Mouse (Mus musculus): ENCODE data around the gene Plekhm1.

The Plekhm1 gene

DNA sequence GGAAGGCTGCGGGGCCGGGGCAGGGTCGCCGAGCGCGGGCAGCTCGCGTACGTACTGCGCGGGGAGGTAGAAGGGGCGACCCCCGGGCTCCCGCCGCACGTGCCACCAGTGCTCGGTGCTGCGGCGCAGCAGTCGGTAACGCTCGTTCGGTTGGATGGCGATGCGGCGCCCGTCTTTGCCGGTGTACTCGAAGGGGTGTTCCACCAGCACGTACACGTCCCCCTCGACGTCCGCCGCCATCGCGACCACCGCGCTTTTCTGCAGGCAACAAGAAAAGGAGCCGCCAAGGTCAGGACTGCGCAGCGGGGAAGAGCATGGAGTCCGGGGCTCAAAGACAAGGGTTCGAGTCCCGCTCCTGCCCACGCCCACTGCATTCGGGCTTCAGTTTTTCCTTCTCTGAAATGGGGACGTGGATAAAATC is 51.8 kb downstream of the Plekhm1 start:
- DNase-seq (ENCODE audit: low spot score), result no peak

DNA sequence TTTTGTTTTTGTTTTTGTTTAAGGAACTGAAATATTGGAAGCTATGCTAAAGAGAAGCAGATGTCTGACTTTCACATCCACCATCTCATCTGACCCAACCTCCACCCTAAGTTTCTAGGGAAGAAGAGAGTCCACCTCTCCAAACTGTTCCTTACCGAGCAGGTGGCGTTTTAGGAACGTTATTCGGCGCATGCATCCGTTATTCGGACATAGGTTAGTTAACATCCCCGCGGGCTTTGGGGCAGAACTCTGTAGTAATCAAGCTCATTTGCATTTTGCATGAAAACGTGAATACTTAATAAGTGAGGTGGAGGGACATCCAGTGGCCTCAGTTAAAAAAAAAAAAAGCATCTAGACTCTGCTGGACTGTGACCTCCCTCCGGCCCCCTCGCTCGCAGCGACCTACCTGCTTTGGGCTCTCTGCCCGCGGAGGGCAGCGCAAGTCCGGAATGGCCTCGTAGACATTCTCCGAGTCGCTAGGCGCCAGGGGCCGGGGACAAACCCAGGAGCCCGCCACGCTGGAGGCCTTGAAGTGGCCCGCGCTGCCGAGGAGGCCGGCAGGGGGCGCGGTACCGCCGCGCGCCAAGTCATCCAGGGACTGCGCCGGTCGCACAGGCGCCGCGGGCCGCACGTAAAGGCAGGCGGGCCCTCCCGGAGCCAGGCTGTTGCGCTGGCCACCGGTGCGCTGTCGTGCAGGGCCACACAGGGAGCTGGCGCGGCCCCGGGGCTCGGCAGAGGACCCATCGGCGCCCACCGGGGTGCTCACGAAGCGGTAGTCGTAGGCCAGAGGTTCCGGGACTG is 52.4 kb downstream of the Plekhm1 start:
- DNase-seq (ENCODE audit: low spot score), result peak; percentile 63

DNA sequence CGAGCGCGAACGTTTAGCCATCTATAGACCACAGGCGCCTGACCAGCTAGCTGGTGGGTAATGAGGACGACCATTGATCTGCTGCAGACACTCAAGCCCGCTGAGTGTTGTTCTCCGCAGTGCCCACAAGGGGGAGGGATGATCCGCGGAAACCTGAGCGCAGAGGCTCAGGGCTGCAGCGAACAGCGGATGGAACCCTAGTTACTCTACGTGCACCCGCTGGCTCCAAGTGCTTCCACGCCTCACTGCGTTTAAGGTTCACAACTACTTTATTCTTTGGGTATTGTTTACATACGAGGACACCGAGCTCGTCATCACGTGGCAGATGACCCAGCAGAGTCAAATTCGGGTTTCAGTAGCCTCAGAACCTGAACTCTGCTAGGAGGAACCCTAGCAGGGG is 53.4 kb downstream of the Plekhm1 start:
- DNase-seq (ENCODE audit: low spot score), result no peak

- no peak for DNase-seq (ENCODE audit: low spot score)
Measured at GRCm38 (mm10) chr11:103358316-103358715, 54.2 kb downstream of the Plekhm1 start.

GRCm38 (mm10) chr11:103357710-103358109 is 54.8 kb downstream of the Plekhm1 start:
- no peak for DNase-seq (ENCODE audit: low spot score)

- DNase-seq (ENCODE audit: low spot score), result no peak
Measured at GRCm38 (mm10) chr11:103356938-103357670, 55.4 kb downstream of the Plekhm1 start.

DNA sequence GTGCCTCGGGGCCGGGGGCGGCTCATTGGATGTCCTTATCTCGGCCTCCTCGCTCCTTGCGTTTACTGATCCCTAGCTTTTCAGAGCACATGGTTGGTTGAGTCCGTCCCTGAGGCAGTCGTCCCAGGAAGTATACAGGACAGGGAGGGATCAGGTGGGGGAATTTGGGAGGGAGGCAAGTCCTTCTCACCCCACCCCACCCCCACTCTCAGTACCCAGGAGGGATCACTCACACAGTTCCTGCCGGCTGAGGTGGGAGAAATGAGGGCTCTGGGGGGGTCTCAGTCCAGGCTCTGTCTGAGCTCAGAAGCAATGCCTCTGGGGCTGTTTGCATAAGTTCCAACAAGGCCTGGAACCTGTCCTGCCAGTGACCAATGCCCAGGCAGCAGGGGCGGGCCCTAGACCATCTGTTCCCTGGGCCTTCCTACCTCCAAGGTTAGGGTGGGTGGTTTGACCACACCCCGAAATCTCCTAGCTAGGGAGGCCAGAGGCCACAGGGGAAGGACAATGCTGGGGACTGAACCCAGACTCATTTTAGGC is 56.4 kb downstream of the Plekhm1 start:
- DNase-seq (ENCODE audit: low spot score), result no peak

DNA sequence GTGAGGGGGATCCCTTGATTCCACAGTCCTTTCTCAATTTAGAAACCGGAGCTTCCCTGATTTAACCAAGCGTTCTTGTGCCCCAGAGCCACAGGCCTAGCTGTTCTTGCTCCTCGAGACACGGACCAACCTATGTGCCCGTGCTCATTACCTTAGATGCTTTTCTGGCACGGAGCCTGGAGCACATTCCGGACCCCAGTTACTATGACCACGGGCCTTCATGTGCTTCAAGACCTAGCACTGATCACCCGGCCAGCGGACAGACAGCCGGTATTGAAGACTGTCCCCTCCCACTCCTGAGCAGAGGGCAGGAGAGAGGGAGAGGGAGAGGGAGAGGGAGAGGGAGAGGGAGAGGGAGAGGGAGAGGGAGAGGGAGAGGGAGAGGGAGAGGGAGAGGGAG is 57.2 kb downstream of the Plekhm1 start:
- no peak for DNase-seq (ENCODE audit: low spot score)

DNA sequence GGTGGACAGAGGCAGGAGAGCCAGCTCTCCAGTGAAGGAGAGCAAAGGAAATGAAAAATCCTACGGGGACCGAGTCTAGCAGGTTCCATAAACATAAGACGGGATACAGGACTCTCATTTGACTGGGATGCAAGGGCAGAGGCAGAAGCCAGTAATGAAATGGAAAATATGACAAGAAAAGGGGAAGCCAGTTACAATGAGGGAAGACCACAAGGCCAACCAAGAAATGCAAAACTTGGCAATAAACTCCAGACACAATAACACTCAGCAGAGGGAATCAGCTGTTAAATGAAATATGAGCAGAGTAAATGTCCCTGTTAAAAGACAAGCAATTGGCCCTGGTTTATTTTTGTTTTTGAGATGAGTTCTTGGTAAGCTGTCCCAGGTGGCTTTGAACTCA is 58.5 kb downstream of the Plekhm1 start:
- no peak for DNase-seq (ENCODE audit: low spot score)

- DNase-seq (ENCODE audit: low spot score), result no peak
Measured at GRCm38 (mm10) chr11:103352239-103352814, 60.2 kb downstream of the Plekhm1 start.

GRCm38 (mm10) chr11:103350711-103351315 is 61.7 kb downstream of the Plekhm1 start:
- no peak for DNase-seq (ENCODE audit: low spot score)

DNA sequence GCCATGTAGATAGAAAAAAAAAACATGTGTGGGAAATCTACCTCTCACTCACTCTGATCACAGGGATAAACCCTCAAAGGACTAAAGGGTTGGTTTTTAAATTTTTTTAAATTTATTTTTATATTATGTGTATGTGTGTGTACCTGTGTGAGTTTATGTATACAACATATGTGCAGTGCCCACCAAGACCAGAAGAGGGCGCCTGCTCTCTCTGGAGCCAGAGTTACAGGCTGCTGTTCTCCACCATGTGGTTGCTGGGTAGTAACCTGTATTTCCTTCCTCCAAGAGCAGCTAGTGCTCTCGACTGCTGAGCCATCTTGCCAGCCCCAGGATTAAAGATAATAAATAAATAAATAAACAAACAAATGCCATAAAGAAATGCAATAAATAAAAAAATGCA is 62.8 kb downstream of the Plekhm1 start:
- no peak for DNase-seq (ENCODE audit: low spot score)

GRCm38 (mm10) chr11:103346657-103347056 is 65.8 kb downstream of the Plekhm1 start:
- DNase-seq (ENCODE audit: low spot score), result no peak

GRCm38 (mm10) chr11:103346236-103346635 is 66.3 kb downstream of the Plekhm1 start:
- no peak for DNase-seq (ENCODE audit: low spot score)

DNA sequence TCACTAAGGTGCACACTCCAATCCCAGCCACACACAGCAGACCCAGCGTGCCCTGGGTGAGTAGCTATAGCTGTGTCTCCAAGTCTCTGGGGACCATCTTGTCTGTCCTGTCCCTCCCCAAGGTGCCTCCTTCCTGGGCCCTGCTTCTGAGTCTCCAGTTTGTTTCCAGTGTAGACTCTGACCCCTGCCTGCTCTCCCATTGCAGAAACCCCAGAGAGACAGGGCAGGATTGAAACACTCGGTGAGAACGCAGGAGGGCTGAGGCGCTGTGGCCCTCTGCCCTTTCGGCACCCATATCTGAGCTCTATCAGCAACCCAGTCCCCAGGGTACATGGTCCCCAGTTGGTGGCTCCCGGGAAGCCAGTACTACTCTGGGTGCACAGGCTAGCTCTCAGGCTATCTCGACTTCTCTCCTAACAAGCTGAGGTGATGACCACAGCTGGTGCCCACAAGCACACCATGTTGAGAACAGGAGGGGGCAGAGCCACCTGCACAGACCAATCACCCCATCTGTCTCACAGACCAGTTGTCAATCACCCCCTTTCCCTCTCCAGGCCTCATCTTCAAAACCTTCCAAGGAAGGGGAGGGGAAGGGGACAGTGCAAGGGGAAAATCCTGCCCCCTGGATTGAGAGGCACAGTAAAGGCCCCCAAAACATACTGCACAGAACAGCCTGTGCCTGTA is 66.9 kb downstream of the Plekhm1 start:
- no peak for DNase-seq (ENCODE audit: low spot score)

DNA sequence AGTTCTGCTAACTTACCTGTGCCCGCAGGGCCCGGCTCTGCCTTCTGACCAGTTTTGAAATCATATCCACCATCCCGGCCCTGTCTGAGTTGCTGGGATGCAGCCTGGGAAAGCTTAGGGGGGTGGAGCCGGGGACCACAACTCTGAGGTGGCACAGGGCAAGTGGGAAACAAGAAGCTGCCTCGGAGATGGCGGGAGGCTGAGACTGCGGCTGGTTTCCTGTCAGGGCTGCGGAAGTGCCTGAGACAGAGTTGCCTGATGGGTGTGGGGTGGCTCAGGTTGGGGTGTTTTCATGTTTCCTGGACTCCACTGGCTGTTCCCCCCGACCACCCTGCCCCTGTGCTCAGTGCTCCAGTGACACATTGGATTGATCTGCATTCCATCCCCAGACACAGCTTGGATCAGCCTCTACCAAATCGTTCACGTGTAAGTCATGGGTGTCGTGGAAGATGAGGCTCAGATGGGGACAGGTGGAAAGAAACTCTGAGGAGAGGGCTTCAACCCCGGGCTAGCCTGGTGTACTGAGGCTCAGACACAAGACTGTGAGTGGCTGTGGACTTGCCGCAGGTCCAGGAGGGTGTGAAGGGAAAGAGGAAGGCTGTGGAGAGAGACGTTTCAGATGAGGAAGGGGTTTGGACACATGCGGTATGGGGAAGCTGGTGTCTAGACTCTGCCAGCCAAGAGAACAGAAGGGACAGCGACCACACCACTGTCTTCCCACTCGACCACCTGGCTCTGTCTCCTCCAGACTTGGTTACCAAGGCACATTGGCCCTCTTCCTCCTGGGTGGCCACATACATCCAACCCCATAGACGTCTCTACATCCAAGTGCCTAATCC is 67.8 kb downstream of the Plekhm1 start:
- DNase-seq (ENCODE audit: low spot score), result no peak

DNA sequence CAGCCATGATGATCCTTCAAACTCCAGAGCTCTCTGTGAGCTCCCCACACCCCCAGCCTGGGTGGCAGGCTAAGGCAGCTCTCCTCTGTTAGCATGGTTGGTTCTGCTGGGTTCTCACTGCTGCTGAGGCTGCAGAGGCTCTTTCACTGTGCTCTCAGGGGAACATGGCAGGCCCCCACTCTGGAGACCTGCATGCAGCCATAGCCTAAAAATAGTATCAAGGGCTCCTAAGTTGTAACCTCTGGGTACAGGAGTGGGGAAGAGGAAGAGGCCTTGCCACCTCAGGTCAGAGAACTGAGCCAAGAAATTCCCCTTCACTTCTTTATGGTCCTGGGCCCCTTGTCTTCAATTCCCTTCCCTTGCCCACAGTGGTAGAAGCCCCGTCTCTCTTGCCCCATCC is 68.6 kb downstream of the Plekhm1 start:
- no peak for DNase-seq (ENCODE audit: low spot score)

DNA sequence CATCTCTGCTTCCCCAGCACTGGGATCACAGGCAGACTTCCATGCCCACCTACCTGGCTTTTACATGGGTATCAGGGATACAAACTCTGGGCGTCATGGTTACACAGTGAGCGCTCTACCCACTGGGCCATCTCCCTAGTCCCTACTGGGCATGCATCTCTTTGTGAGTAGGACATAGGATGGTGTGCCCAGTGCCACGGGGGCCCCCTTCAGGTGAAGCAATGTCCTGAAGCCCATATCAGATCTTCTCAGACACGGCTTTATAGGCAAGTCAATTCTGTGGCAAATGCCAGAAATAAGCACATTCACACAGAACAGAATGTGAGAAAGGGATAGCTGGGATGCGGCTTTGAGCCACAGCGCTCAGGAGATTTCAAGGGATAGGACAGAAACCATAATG is 69.4 kb downstream of the Plekhm1 start:
- no peak for DNase-seq (ENCODE audit: low spot score)

DNA sequence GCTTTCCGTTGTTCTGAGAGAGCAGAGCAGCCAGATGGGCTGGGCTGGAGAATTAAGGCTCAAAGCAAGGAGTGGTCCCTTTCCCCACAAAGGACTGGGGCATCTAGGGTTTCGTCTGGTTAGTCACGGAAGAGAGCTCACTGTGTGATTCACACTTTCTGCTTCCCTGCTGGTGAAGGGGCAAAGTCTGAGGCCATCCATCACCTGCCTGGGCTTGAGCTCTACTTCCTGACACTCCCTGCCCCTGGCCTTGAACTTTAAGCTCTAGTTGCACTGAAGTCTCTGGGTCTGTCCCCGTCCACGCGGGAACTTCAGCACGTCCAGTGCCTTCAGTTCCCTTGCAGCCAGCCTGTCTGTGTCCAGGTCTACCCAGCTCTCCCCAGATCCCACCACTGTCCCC is 71.8 kb downstream of the Plekhm1 start:
- DNase-seq (ENCODE audit: low spot score), result no peak

DNA sequence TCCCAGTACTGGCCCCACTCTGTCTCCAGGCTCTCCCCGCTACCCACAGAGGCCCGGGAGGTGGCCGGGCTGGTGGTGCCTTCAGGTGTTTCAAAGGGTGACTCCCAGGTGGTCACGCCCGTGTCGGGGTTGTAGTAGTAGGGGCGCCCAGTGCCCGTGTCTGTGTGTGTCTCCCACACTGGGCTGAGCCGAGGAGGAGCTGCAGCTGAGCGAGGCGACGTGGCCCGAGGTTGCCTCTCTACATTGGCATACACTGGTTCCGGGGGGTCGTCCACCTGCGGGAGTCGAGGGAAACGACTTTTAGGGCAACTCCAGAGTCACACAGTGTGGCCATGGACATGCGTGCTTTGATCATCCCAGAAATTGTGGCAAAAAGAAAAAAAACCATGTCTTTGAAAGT is 72.4 kb downstream of the Plekhm1 start:
- no peak for DNase-seq (ENCODE audit: low spot score)

Measured in ovary, postnatal 10 days (tissue).